Mouse (Mus musculus) heart, postnatal 0 days (tissue): ENCODE results near the gene Sost.

ENCODE experiments used
- CTCF ChIP-seq: IDR thresholded peaks from 2 replicates; pipeline ENCODE4 v1.5.1; 2016; ENCODE audit warnings: antibody characterized with exemption, control low read depth, low read depth
- EP300 ChIP-seq: IDR thresholded peaks from 2 replicates; pipeline ENCODE4 v1.6.1; 2016; ENCODE audit warnings: antibody characterized with exemption, low read depth

DNA sequence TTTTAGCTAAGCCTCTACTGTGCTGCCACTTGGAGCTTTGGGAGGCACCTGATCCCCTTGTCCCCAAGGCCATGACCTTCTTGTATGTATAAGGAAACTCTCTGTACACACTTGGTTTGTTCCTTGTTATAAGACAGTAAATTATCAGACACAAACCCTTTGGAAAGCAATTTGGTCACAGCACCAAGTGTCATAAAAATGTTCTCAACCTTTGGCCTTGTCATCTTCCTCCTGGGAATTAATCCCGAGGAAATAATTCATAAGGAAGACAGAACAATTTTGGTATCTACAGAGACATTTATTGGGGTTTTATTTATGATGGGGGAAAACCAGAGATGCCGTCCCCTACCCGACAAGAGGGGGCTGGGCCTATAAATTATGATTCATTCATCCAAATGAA is 31.1 kb downstream of the Sost start:
- no peak for TF ChIP-seq CTCF
- TF ChIP-seq EP300: no peak
